Mouse (Mus musculus) cerebellum, postnatal 4 days (tissue): ENCODE data around the gene Lman2.

ENCODE experiments used
- DNase-seq, 2 experiments: peaks; one replicate each; pipeline ENCODE4 v3.0.0; 2022; ENCODE audit warnings: low spot score in 2 of 2, mixed read lengths in 1 of 2

Lman2 gene

GRCm38 (mm10) chr13:55327633-55328032 is 35.0 kb downstream of the Lman2 start:
- DNase-seq, result peak; percentile 77 to 89

GRCm38 (mm10) chr13:55327169-55327568 is 35.4 kb downstream of the Lman2 start:
- no peak for DNase-seq

DNA sequence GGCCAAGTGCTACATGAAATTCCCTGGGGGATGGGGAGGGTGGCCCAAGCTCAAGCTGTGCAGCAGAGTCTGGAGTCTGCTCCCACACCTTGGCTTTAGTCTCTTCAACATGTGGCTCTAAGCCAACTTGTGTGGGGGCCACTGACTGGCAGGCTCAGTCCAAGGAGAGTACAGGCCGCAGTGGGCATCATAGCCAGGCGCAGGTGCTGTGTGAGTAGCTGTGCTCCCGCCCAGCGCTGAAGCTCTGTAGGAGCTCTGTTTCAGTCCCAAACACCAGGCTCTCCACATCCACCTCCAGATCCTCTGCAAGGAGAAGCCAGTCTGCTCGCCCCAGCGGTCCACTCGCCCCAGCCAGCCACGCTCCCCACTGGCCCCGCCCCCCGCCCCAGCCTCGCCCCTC is 37.0 kb downstream of the Lman2 start:
- no peak for DNase-seq

GRCm38 (mm10) chr13:55322130-55322825 is 40.3 kb downstream of the Lman2 start:
- DNase-seq, result peak in 1 of 2 experiments; percentile 30

- DNase-seq, result peak; percentile 62 to 88
Observed at GRCm38 (mm10) chr13:55321434-55322129, 41.0 kb downstream of the Lman2 start, which contains the start of gene Rab24. Rab24 (minus strand) TSS chr13:55321946.

GRCm38 (mm10) chr13:55319931-55320533 is 42.6 kb downstream of the Lman2 start, which contains the start of gene Prelid1:
Prelid1 (plus strand) TSS chr13:55320500.
- no peak for DNase-seq

GRCm38 (mm10) chr13:55318351-55318750 is 44.2 kb downstream of the Lman2 start:
- no peak for DNase-seq

- DNase-seq, result no peak
Observed at GRCm38 (mm10) chr13:55314891-55315412, 47.6 kb downstream of the Lman2 start.

- no peak for DNase-seq
Observed at GRCm38 (mm10) chr13:55313051-55313450, 49.5 kb downstream of the Lman2 start.

- no peak for DNase-seq
Observed at GRCm38 (mm10) chr13:55312028-55312630, 50.5 kb downstream of the Lman2 start.

DNA sequence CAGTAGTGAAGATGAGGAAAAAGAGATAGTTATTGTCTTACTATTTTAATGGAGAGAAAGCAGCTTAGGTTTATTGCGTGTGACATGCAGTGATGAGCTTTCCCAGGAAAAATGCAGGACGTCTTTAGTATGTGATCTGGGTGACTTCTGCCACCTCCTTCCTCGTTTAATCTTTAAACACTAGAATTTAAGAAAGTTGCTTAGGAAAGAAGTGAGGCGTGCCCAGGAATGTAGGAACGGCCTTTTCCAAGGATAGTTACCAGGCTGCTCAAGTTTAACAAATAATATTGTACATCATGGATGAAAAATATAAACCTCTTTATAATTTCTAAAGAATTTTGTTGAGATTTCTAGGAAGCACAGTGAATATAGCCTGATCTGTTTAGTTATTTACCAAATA is 61.7 kb downstream of the Lman2 start:
- DNase-seq, result no peak

- no peak for DNase-seq
Observed at GRCm38 (mm10) chr13:55296760-55297159, 65.8 kb downstream of the Lman2 start.
